Mouse (Mus musculus) embryonic facial prominence, embryonic 14.5 days (tissue): ENCODE data around the gene Ston2. TPM values are rescaled to one million over a fixed set of nuclear protein-coding genes. Genes with fewer than 3 reads are reported as not detected.
A peak's percentile ranks its signal among the peaks of the same experiment; 100 is the strongest.

ENCODE experiments used
- ATAC-seq: fragments of 200-750 bp; cut with Nextera tagmentation; 2 replicates; pipeline ENCODE4 v1.8.0; 2017; ENCODE audit warnings: low read depth, moderate number of reproducible peaks, moderate TSS enrichment
- DNase-seq: peaks from one replicate; pipeline ENCODE4 v3.0.0-alpha.2; 2015; ENCODE audit warnings: low spot score
- H3K27ac ChIP-seq: fragments of 300-500 bp; sonication (generic); replicated peaks from 2 replicates; pipeline ENCODE4 v1.5.1; 2014; ENCODE audit warnings: low read depth, mild to moderate bottlenecking, low read length, moderate library complexity
- H3K27me3 ChIP-seq: fragments of 300-500 bp; sonication (generic); replicated peaks from 2 replicates; pipeline ENCODE4 v1.6.1; 2014; ENCODE audit warnings: low read length; ENCODE audit not compliant: control insufficient read depth, insufficient read depth
- H3K36me3 ChIP-seq: fragments of 300-500 bp; sonication (generic); 2 replicates; pipeline ENCODE4 v1.6.1; 2014; ENCODE audit warnings: low read length, mixed read lengths; ENCODE audit not compliant: control insufficient read depth, insufficient read depth
- H3K4me1 ChIP-seq: fragments of 300-500 bp; sonication (generic); 2 replicates; pipeline ENCODE4 v1.6.1; 2014; ENCODE audit warnings: antibody characterized with exemption, low read length; ENCODE audit not compliant: control insufficient read depth, insufficient read depth
- H3K4me2 ChIP-seq: fragments of 300-500 bp; sonication (generic); 2 replicates; pipeline ENCODE4 v1.6.1; 2014; ENCODE audit warnings: low read depth, mild to moderate bottlenecking, low read length, moderate library complexity, mixed read lengths
- H3K4me3 ChIP-seq: fragments of 300-500 bp; sonication (generic); 2 replicates; pipeline ENCODE4 v1.5.1; 2014; ENCODE audit warnings: low read depth, mild to moderate bottlenecking, low read length
- H3K9ac ChIP-seq: fragments of 300-500 bp; sonication (generic); 2 replicates; pipeline ENCODE4 v1.6.1; 2014; ENCODE audit warnings: low read depth, mild to moderate bottlenecking, low read length, moderate library complexity, mixed read lengths
- H3K9me3 ChIP-seq: fragments of 300-500 bp; sonication (generic); 2 replicates; pipeline ENCODE4 v1.6.1; 2016; ENCODE audit warnings: low read length; ENCODE audit not compliant: control insufficient read depth
- WGBS: fragments of 180-500 bp; shearing (Covaris S2); extraction: QIAGEN DNeasy Blood & Tissue Kit; methylation state at CpG from one replicate; pipeline ENCODE4 v1.1.7; 2014; 5-methylcytosine and 5-hydroxymethylcytosine counted together
- polyA plus RNA-seq: library from polyadenylated mRNA; unstranded; fragments of >200 nt; fragmentation: Nextera tagmentation; extraction: Ambion mirVana; gene quantifications from 2 replicates; pipeline ENCODE4 v1.2.1, GENCODE M21; 2014

The Ston2 gene
- polyA plus RNA-seq, 1 experiment from 2014 or later: 10.5 TPM

DNA sequence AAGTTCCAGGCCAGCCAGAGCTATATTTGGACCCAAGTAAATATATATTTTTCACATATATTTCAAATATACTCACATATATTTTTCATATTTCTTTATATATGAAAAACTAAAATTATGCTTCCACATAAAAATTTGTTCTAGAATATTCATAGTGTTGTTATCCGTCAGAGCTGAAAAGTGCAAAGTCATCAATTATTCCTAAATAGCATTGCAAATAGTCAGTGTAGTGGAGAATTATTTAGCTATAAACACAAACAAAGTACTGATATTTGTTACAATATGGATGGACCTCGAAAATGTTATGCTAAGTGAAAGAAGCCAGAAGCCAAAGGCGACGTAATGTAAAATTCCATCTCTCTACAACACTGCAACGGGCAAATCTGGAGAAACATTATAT, 6.8 kb downstream of the Ston2 start:
- Histone ChIP-seq H3K27ac (no peak overlapping the region), H3K27me3 (peaks cover 10% of the 10 kb centered on the region; the same call in 1 of the 2 replicates), H3K9ac (no peak overlapping the region), H3K4me2 (no peak overlapping the region), H3K4me1 (peaks cover 11% of the 10 kb centered on the region; the same call in 1 of the 2 replicates), H3K9me3 (no peaks in the 10 kb centered on the region), H3K4me3 (no peak overlapping the region), H3K36me3 (no peaks in the 10 kb centered on the region)
- ATAC-seq (no peak), DNase-seq (no peak)
- WGBS: 83% methylated on average over 5 of the region's 5 CpGs

DNA sequence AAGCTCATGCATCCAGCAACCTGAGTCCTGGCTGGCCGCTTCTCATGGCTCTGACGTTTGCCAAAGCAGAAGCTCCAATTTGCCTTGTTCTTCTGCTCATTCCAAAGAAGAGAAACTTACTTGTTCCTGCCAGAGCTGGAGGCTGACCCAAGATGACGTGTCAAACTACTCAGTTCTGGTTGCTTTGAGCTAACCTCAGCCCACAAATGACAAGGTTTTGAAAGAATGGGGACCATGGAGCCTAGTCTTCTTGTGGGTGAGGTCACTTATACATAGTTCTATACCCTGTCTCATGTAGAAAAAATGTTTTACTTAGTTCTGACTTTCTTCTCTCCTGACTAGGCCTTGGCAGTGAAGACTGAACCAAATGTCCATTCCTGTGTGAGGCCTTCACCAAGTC, 7.7 kb downstream of the Ston2 start:
- Histone ChIP-seq H3K4me3 (no peak overlapping the region), H3K27me3 (peaks cover 10% of the 10 kb centered on the region; the same call in 1 of the 2 replicates), H3K4me1 (0 out of 2 replicates have a peak, but pooled peaks cover 4% of the 10 kb centered on the region), H3K9ac (no peak overlapping the region), H3K36me3 (no peaks in the 10 kb centered on the region), H3K9me3 (no peaks in the 10 kb centered on the region), H3K4me2 (no peak overlapping the region), H3K27ac (no peak overlapping the region)
- 85% methylated on average over 3 of the region's 3 CpGs for WGBS
- no peak for DNase-seq
- no peak for ATAC-seq

- H3K9me3 ChIP-seq: no peaks in the 10 kb centered on the region
- 2% methylated on average over 16 of the region's 35 CpGs for WGBS
- H3K27me3 ChIP-seq: peaks cover 10% of the 10 kb centered on the region; the same call in 1 of the 2 replicates
- peak overlapping the region; percentile 73 for H3K4me3 ChIP-seq
- peak; percentile 95 for ATAC-seq
- peak; percentile 90 for DNase-seq
- H3K36me3 ChIP-seq: no peaks in the 10 kb centered on the region
- peak overlapping the region; percentile 66 for H3K9ac ChIP-seq
- 0 out of 2 replicates have a peak, but pooled peaks cover 4% of the 10 kb centered on the region for H3K4me1 ChIP-seq
- no peak overlapping the region for H3K27ac ChIP-seq
- peak overlapping the region; percentile 98 for H3K4me2 ChIP-seq
These were observed 9.2 kb downstream of the Ston2 start for GRCm38 (mm10) chr12:91779004-91779365.

DNA sequence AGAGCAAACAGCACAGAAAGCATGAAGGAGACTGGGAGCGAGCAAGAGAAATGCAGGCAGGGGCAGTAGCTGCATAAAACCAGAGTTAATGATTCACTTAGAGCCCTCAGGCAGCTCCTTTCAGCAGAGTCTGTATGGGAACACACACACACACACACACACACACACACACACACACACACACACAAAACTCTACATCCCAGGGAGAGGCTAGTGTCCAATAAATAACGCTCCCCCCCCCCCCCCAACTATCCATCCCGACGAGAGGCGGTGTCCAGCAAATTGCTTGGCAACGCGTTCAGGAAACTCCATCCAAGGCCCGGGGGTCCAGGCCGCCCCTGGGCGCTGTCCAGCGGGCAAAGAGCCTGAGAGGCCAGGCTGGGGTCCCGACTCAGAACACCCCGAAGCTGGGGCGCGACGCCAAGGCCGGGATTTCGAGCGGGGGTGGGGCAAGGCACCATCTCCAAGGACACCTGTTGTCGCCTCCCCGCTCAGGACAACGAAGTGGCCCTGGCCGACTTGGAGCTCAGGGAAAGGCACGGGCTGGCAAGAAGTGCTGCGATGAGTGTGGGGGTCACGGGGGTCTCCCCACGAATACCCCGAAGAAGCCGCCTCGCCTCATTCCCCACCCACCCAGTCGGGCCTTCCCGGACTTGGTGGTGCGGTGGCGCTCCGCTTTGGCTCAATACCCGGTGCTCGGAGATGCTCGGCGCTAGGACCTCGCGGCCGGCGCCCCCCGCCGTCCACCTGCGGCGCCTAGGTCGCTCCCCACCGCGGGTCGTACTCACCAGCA, 9.8 kb downstream of the Ston2 start:
- 0 out of 2 replicates have a peak, but pooled peaks cover 4% of the 10 kb centered on the region for H3K4me1 ChIP-seq
- no peak overlapping the region for H3K27ac ChIP-seq
- H3K27me3 ChIP-seq: peaks cover 10% of the 10 kb centered on the region; the same call in 1 of the 2 replicates
- ATAC-seq (peak; percentile 86), DNase-seq (peak; percentile 46)
- peak overlapping the region; percentile 66 for H3K9ac ChIP-seq
- H3K36me3 ChIP-seq: no peaks in the 10 kb centered on the region
- H3K9me3 ChIP-seq: no peaks in the 10 kb centered on the region
- H3K4me2 ChIP-seq: peak overlapping the region; percentile 98
- H3K4me3 ChIP-seq: peak overlapping the region; percentile 73
- under 1% methylated on average over 27 of the region's 51 CpGs for WGBS

DNA sequence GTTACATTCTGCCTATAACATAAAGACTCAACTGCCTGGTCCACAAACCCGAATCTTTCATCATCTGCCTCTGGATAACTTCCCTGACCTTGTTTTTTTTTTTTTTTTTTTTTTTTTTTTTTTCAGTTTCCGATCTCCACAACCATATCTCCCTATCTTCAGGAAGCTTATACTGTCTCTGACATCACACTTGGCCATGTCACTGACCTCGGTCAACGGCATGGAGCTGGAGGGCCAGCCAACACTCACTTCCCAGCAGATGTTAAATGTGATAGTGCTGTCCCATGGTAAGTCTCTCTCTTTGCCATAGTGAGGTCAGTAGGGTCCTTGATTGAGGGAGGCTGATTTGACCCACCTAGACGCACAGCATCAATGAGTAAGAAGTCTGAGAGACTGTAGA, 11.8 kb downstream of the Ston2 start:
- no peak overlapping the region for H3K4me2 ChIP-seq
- H3K9ac ChIP-seq: no peak overlapping the region
- 0 out of 2 replicates have a peak, but pooled peaks cover 4% of the 10 kb centered on the region for H3K4me1 ChIP-seq
- DNase-seq (no peak), ATAC-seq (no peak)
- no peaks in the 10 kb centered on the region for H3K36me3 ChIP-seq
- H3K27ac ChIP-seq: no peak overlapping the region
- no peak overlapping the region for H3K4me3 ChIP-seq
- 84% methylated on average over 5 of the region's 5 CpGs for WGBS
- no peaks in the 10 kb centered on the region for H3K9me3 ChIP-seq
- H3K27me3 ChIP-seq: peaks cover 10% of the 10 kb centered on the region; the same call in 1 of the 2 replicates

DNA sequence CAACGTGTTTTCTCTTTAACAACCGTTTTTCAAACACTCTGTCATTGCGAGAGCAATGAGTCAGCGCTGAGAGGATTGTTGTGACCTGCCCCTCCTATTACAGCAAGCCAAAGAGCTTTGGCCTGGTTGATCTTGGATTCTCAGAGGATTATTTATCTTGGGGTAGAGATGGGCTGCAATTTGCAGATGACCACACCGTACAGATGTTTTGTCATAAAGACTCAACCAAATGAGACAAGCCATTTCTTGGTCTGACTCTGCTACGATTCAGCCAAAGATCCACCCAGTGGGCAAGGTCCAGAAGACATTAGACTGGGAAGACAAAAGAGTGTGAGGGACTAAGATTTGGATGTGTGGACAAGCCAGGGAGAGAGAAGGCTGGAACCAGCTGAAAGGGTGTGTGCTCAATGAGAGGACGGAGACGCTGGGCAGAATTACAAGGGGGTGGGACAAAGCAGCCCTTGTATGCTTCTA, 13.3 kb downstream of the Ston2 start:
- Histone ChIP-seq H3K27ac (no peak overlapping the region), H3K4me2 (no peak overlapping the region), H3K9me3 (no peaks in the 10 kb centered on the region), H3K4me3 (no peak overlapping the region), H3K36me3 (no peaks in the 10 kb centered on the region), H3K9ac (no peak overlapping the region), H3K4me1 (0 out of 2 replicates have a peak, but pooled peaks cover 4% of the 10 kb centered on the region), H3K27me3 (peaks cover 10% of the 10 kb centered on the region; the same call in 1 of the 2 replicates)
- DNase-seq: no peak
- no peak for ATAC-seq
- 51% methylated on average over 8 of the region's 8 CpGs for WGBS

DNA sequence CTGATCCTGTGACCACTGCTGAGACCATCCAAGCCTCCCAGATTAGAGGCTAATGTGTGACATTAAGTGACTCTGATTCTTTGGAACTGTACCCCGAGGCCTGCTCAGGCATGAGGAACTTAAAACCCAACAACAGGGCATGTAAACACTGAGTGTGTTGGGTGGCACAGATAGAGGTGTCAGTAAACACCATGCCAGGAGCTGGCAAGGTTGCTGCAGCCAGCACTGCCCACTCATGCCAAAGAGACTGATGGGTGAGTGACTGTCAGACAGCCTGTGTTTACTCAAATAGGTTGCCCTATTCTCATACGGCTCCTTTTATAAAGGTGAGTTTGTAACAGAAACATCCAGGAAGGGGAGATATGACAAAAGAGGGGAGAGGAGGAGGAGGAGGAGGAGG, 19.3 kb downstream of the Ston2 start:
- Histone ChIP-seq H3K36me3 (no peaks in the 10 kb centered on the region), H3K4me1 (peaks cover 16% of the 10 kb centered on the region), H3K27ac (no peak overlapping the region), H3K4me2 (no peak overlapping the region), H3K9me3 (no peaks in the 10 kb centered on the region), H3K9ac (no peak overlapping the region), H3K4me3 (no peak overlapping the region), H3K27me3 (no peaks in the 10 kb centered on the region)
- WGBS: 73% methylated on average over 2 of the region's 2 CpGs
- ATAC-seq (no peak), DNase-seq (no peak)

- DNase-seq: no peak
- no peak for ATAC-seq
- H3K4me2 ChIP-seq: no peak overlapping the region
- no peaks in the 10 kb centered on the region for H3K36me3 ChIP-seq
- no peak overlapping the region for H3K9ac ChIP-seq
- H3K4me3 ChIP-seq: no peak overlapping the region
- no peaks in the 10 kb centered on the region for H3K27me3 ChIP-seq
- 86% methylated on average over 6 of the region's 6 CpGs for WGBS
- peaks cover 16% of the 10 kb centered on the region for H3K4me1 ChIP-seq
- H3K9me3 ChIP-seq: no peaks in the 10 kb centered on the region
- H3K27ac ChIP-seq: no peak overlapping the region
These were observed 20.0 kb downstream of the Ston2 start for GRCm38 (mm10) chr12:91768176-91768575.
